Mouse (Mus musculus) cerebellum, adult 2 months (tissue): Measurements from ENCODE around the gene Slc38a10.

Source experiments
- CTCF ChIP-seq: fragments of 200-500 bp; IDR thresholded peaks from 2 replicates; pipeline ENCODE4 v1.5.1; 2011; ENCODE audit warnings: low read depth, mild to moderate bottlenecking, control low read depth, low read length, moderate library complexity, borderline replicate concordance; ENCODE audit not compliant: insufficient read depth
- POLR2A ChIP-seq: fragments of 200-500 bp; IDR thresholded peaks from 2 replicates; pipeline ENCODE4 v1.6.1; 2011; ENCODE audit warnings: low read length, control low read depth, borderline replicate concordance; ENCODE audit not compliant: insufficient read depth

- TF ChIP-seq CTCF: no peak
- TF ChIP-seq POLR2A: no peak
Observed at GRCm38 (mm10) chr11:120129281-120129680, 21.9 kb downstream of the Slc38a10 start.
